8 mouse cellular contexts compared by ENCODE assay signal in the genomic region with DNA sequence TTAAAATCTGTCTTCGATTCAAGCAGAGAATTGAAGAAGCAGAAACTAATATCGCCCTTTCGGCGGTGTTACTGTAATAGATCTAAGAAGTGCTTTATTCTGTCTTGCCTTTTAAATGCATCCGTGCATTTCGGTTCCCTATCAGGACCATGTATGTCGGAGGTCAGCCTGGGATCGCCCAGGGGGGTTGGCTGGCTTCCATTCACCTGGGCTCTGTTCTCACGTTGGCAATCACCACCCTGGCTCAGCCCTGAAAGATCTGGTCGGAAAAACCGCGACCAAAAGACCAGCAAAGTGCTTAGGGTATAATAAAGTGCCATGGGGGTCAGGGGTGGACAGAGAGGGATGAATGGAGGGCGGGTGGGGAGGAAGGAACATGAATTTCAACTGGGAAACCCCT. TPM values are rescaled to one million over a fixed set of nuclear protein-coding genes. Genes with fewer than 3 reads are reported as not detected.
A peak's percentile ranks its signal among the peaks of the same experiment; 100 is the strongest.
DNase-seq lines count a peak whose midpoint lies in the region; ATAC-seq lines count a peak whose summit lies in the region.

No protein-coding gene starts in this region.

- H3K36me3 ChIP-seq in megakaryocyte, embryonic 14.5 days (replicated peaks; ENCODE audit: low read length), result no peaks in the 10 kb centered on the region
- no peaks in the 10 kb centered on the region for H3K36me3 ChIP-seq in embryonic facial prominence, embryonic 15.5 days
- no peaks in the 10 kb centered on the region for H3K36me3 ChIP-seq in kidney, embryonic 16.5 days (ENCODE audit: insufficient read depth, low read length)
- no peaks in the 10 kb centered on the region for H3K36me3 ChIP-seq in neural tube, embryonic 12.5 days

- DNase-seq in T-cell, adult 2 months (ENCODE audit: low spot score), result no peak
- DNase-seq in frontal cortex, adult 2 months (ENCODE audit: extremely low spot score in 1 of 2, low spot score in 1 of 2), result no peak

- no peaks in the 10 kb centered on the region for H3K9me3 ChIP-seq in megakaryocyte, embryonic 14.5 days
- H3K9me3 ChIP-seq in embryonic facial prominence, embryonic 15.5 days (replicated peaks), result no peaks in the 10 kb centered on the region
- no peaks in the 10 kb centered on the region for H3K9me3 ChIP-seq in kidney, embryonic 16.5 days (ENCODE audit: low read length)
- no peaks in the 10 kb centered on the region for H3K9me3 ChIP-seq in neural tube, embryonic 12.5 days

- no peak for ATAC-seq in megakaryocyte, adult 5-6 weeks (ENCODE audit: poor library complexity, severe bottlenecking)
- no peak for ATAC-seq in embryonic facial prominence, embryonic 15.5 days (ENCODE audit: insufficient number of reproducible peaks, low FRiP score, low TSS enrichment, low read depth)
- ATAC-seq in kidney, embryonic 16.5 days (ENCODE audit: low FRiP score, low TSS enrichment), result peak; percentile 4; the same call in 1 of the 2 replicates
- ATAC-seq in neural tube, embryonic 12.5 days (ENCODE audit: low FRiP score, low read depth), result no peak; the same call in 1 of the 2 replicates
- no peak for ATAC-seq in activated CD4-positive, CD25-positive, alpha-beta regulatory T cell, adult 4 months

- H3K27ac ChIP-seq in embryonic facial prominence, embryonic 15.5 days (replicated peaks), result no peak overlapping the region
- H3K27ac ChIP-seq in kidney, embryonic 16.5 days (ENCODE audit: low read length), result peak overlapping the region; percentile 71; the same call in 1 of the 2 replicates
- no peak overlapping the region for H3K27ac ChIP-seq in neural tube, embryonic 12.5 days

- no peak overlapping the region for H3K9ac ChIP-seq in embryonic facial prominence, embryonic 15.5 days
- peak overlapping the region; percentile 77 for H3K9ac ChIP-seq in kidney, embryonic 16.5 days (replicated peaks; ENCODE audit: low read length)
- peak overlapping the region; percentile 83 for H3K9ac ChIP-seq in neural tube, embryonic 12.5 days

- WGBS in embryonic facial prominence, embryonic 15.5 days, result 13% methylated on average over 13 of the region's 13 CpGs
- 13% methylated on average over 13 of the region's 13 CpGs for WGBS in kidney, embryonic 16.5 days
- WGBS in neural tube, embryonic 12.5 days, result 14% methylated on average over 13 of the region's 13 CpGs

- H3K27me3 ChIP-seq in megakaryocyte, embryonic 14.5 days (replicated peaks), result peaks cover 72% of the 10 kb centered on the region
- H3K27me3 ChIP-seq in embryonic facial prominence, embryonic 15.5 days, result peaks cover 23% of the 10 kb centered on the region; the same call in 1 of the 2 replicates
- H3K27me3 ChIP-seq in kidney, embryonic 16.5 days (ENCODE audit: insufficient read depth, low read length), result peaks cover 11% of the 10 kb centered on the region; the same call in 1 of the 2 replicates
- peaks cover 20% of the 10 kb centered on the region for H3K27me3 ChIP-seq in neural tube, embryonic 12.5 days (replicated peaks)

- peak overlapping the region; percentile 91 for H3K4me3 ChIP-seq in megakaryocyte, embryonic 14.5 days (replicated peaks)
- H3K4me3 ChIP-seq in embryonic facial prominence, embryonic 15.5 days (replicated peaks), result peak overlapping the region; percentile 58
- peak overlapping the region; percentile 65 for H3K4me3 ChIP-seq in kidney, embryonic 16.5 days (ENCODE audit: low read length)
- peak overlapping the region; percentile 81 for H3K4me3 ChIP-seq in neural tube, embryonic 12.5 days

- peaks cover 14% of the 10 kb centered on the region for H3K4me1 ChIP-seq in megakaryocyte, embryonic 14.5 days
- peaks cover 10% of the 10 kb centered on the region for H3K4me1 ChIP-seq in embryonic facial prominence, embryonic 15.5 days
- peaks cover 21% of the 10 kb centered on the region; the same call in 1 of the 2 replicates for H3K4me1 ChIP-seq in kidney, embryonic 16.5 days (ENCODE audit: insufficient read depth, low read length)
- H3K4me1 ChIP-seq in neural tube, embryonic 12.5 days, result 0 out of 2 replicates have a peak, but pooled peaks cover 6% of the 10 kb centered on the region

- peak overlapping the region; percentile 98 for H3K4me2 ChIP-seq in embryonic facial prominence, embryonic 15.5 days (replicated peaks)
- peak overlapping the region; percentile 94 for H3K4me2 ChIP-seq in kidney, embryonic 16.5 days (replicated peaks; ENCODE audit: low read depth, low read length)
- H3K4me2 ChIP-seq in neural tube, embryonic 12.5 days (replicated peaks), result peak overlapping the region; percentile 90

RNA-seq across cellular contexts. Expression of gene Tmem150c, which starts 1.3 kb away (rescaled TPM):
- 0.11 TPM in 1 of 2 replicates, not detected in the other for polyA plus RNA-seq in megakaryocyte, embryonic 14.5 days (2012; ENCODE audit: insufficient read depth, low replicate concordance)
- total RNA-seq in megakaryocyte, adult 5-6 weeks (2015), result 0.18 TPM in 1 of 2 replicates, not detected in the other
- not detected in 2 replicates for total RNA-seq in megakaryocyte, adult 5-6 weeks (2017)
- 6.2 and 6.4 TPM in 2 replicates for polyA plus RNA-seq in embryonic facial prominence, embryonic 15.5 days (2015; fragmentation: Nextera tagmentation; extraction: Ambion mirVana)
- polyA plus RNA-seq in kidney, embryonic 16.5 days (2015; fragmentation: Nextera tagmentation; extraction: Ambion mirVana), result 18.0 and 20.6 TPM in 2 replicates
- 8.3 and 9.5 TPM in 2 replicates for polyA plus RNA-seq in neural tube, embryonic 12.5 days (2016; fragmentation: Nextera tagmentation; extraction: Ambion mirVana)
- polyA plus RNA-seq in activated CD4-positive, CD25-positive, alpha-beta regulatory T cell, adult 4 months (2017; shearing (Covaris generic)), result not detected
- 23.2 and 27.6 TPM in 2 replicates for polyA plus RNA-seq in frontal cortex, adult 2 months (2012; rRNA removed)
